ENCODE assay signal across 23 mouse cellular contexts in the genomic region with DNA sequence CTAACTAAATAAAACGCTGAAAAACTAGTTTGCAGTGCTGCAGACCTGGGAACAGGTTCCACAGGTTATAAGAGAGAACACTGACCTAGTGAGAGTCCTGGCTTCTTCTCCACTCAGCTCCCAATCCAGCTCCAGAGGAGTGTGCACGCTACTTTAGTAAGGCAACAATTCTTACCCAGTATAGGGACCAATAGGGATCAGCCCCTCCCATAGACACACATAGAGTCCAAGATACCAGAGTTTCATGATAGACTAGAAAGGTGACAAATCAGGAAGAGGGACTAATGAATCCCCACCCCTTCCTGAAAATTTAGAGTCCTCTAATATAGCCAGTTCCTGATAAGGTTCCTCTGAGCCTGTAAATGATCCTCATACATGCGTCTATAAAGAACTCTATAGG. TPM values are rescaled to one million over a fixed set of nuclear protein-coding genes. Genes with fewer than 3 reads are reported as not detected.
A peak's percentile ranks its signal among the peaks of the same experiment; 100 is the strongest.
DNase-seq lines count a peak whose midpoint lies in the region; ATAC-seq and TF ChIP-seq lines count a peak whose summit lies in the region.
"Had no signal": no experiment of that assay in that cellular context is flagged by ENCODE, and none has a peak within 500 bp of the region (broad histone marks: within the 10 kb centered on the region; RNA-seq: fewer than 3 reads in every experiment).

No protein-coding gene starts in this region.

- H3K4me3 ChIP-seq in kidney, adult 2 months (ENCODE audit: insufficient read depth, low read depth, low read length): no peak overlapping the region
- H3K4me3 ChIP-seq in kidney, embryonic 15.5 days (replicated peaks): no peak overlapping the region
- no peak overlapping the region for H3K4me3 ChIP-seq in forebrain, embryonic 13.5 days
- H3K4me3 ChIP-seq: forebrain, embryonic 15.5 days; gastrocnemius, adult 2 months; layer of hippocampus, adult 2 months; midbrain, embryonic 13.5 days; myocyte had no signal

- no peak for TF ChIP-seq CTCF in kidney, adult 2 months (conservative IDR thresholded peaks at IDR 0.05; ENCODE audit: insufficient read depth, insufficient read length, low read depth, low read length)

- no peaks in the 10 kb centered on the region for H3K27me3 ChIP-seq in kidney, adult 2 months (replicated peaks; ENCODE audit: control insufficient read depth, insufficient read depth, low read length)
- H3K27me3 ChIP-seq in kidney, embryonic 15.5 days: no peaks in the 10 kb centered on the region
- no peaks in the 10 kb centered on the region for H3K27me3 ChIP-seq in forebrain, embryonic 13.5 days
- H3K27me3 ChIP-seq: forebrain, embryonic 15.5 days; midbrain, embryonic 13.5 days had no signal

- no peaks in the 10 kb centered on the region for H3K9me3 ChIP-seq in kidney, embryonic 15.5 days (replicated peaks)
- no peaks in the 10 kb centered on the region for H3K9me3 ChIP-seq in forebrain, embryonic 13.5 days (replicated peaks)
- H3K9me3 ChIP-seq: forebrain, embryonic 15.5 days; midbrain, embryonic 13.5 days had no signal

- no peak for ATAC-seq in kidney, embryonic 15.5 days (replicated peaks; ENCODE audit: low FRiP score)
- ATAC-seq in forebrain, embryonic 13.5 days: no peak
- ATAC-seq: forebrain, embryonic 15.5 days; midbrain, embryonic 13.5 days had no signal

- no peaks in the 10 kb centered on the region for H3K36me3 ChIP-seq in kidney, adult 2 months (ENCODE audit: control insufficient read depth, insufficient read depth, low read length)
- no peaks in the 10 kb centered on the region for H3K36me3 ChIP-seq in kidney, embryonic 15.5 days
- no peaks in the 10 kb centered on the region for H3K36me3 ChIP-seq in forebrain, embryonic 13.5 days (ENCODE audit: poor library complexity, severe bottlenecking)
- H3K36me3 ChIP-seq: forebrain, embryonic 15.5 days; midbrain, embryonic 13.5 days had no signal

- DNase-seq in kidney, adult 2 months: peak; percentile 42
- peak; percentile 22 for DNase-seq in urinary bladder, postnatal 14 days (ENCODE audit: low spot score)
- DNase-seq in urinary bladder, postnatal 25 days (ENCODE audit: low spot score): no peak
- DNase-seq in kidney, postnatal 36 days: peak; percentile 18 to 72
- DNase-seq in gastrocnemius, postnatal 25 days: no peak
- DNase-seq in adrenal gland, adult 8-10 months: no peak
- DNase-seq: adrenal gland, adult 2 months; cerebellum, adult 2 months; gastrocnemius, adult 2 months; heart, postnatal 14 days; thymus, postnatal 4 days had no signal

- H3K9ac ChIP-seq in kidney, embryonic 15.5 days: no peak overlapping the region
- H3K9ac ChIP-seq in forebrain, embryonic 13.5 days: no peak overlapping the region
- H3K9ac ChIP-seq: forebrain, embryonic 15.5 days; hindbrain, embryonic 14.5 days; midbrain, embryonic 13.5 days had no signal

- H3K4me1 ChIP-seq in kidney, adult 2 months (ENCODE audit: control insufficient read depth, insufficient read depth, low read length): peaks cover 22% of the 10 kb centered on the region; the same call in 1 of the 2 replicates
- no peaks in the 10 kb centered on the region for H3K4me1 ChIP-seq in kidney, embryonic 15.5 days
- H3K4me1 ChIP-seq in forebrain, embryonic 13.5 days: no peaks in the 10 kb centered on the region
- H3K4me1 ChIP-seq: forebrain, embryonic 15.5 days; midbrain, embryonic 13.5 days had no signal

- H3K4me2 ChIP-seq in kidney, embryonic 15.5 days: no peak overlapping the region
- H3K4me2 ChIP-seq in forebrain, embryonic 13.5 days: no peak overlapping the region
- H3K4me2 ChIP-seq: forebrain, embryonic 15.5 days; hindbrain, embryonic 14.5 days; midbrain, embryonic 13.5 days had no signal

- peak overlapping the region; percentile 16; the same call in 1 of the 2 replicates for H3K27ac ChIP-seq in kidney, adult 2 months (ENCODE audit: insufficient read depth, low read depth, low read length)
- H3K27ac ChIP-seq in kidney, embryonic 15.5 days: no peak overlapping the region
- H3K27ac ChIP-seq in forebrain, embryonic 13.5 days: no peak overlapping the region
- H3K27ac ChIP-seq: forebrain, embryonic 15.5 days; gastrocnemius, adult 2 months; hindbrain, embryonic 14.5 days; layer of hippocampus, adult 2 months; macrophage; midbrain, embryonic 13.5 days had no signal

- no peak for TF ChIP-seq POLR2A in kidney, adult 2 months (IDR thresholded peaks at IDR 0.05; ENCODE audit: low read depth, low read length)

- WGBS in kidney, adult 2 months: 41% methylated on average over 3 of the region's 3 CpGs
- WGBS in kidney, embryonic 15.5 days: 60% methylated on average over 3 of the region's 3 CpGs
- 65% methylated on average over 3 of the region's 3 CpGs for WGBS in forebrain, embryonic 13.5 days

RNA-seq across cellular contexts. Expression of a gene that starts 8.6 kb away (rescaled TPM):
- 583 and 726 TPM in 2 replicates for polyA plus RNA-seq in kidney, adult 2 months (2012; rRNA removed)
- polyA plus RNA-seq in kidney, embryonic 15.5 days (2015; fragmentation: Nextera tagmentation; extraction: Ambion mirVana): 41.3 and 45.0 TPM in 2 replicates
- total RNA-seq in gastrocnemius, postnatal 25 days (2021): not detected
- 1 to 10 TPM in 2 of 4 experiments, not detected in 2; 6.1 to 7.5 TPM for total RNA-seq in adrenal gland, adult 8-10 months (2022)
- polyA plus RNA-seq in forebrain, embryonic 13.5 days (2015; fragmentation: Nextera tagmentation; extraction: Ambion mirVana): not detected in 2 replicates
- total RNA-seq: gastrocnemius, adult 2 months; heart, postnatal 14 days; layer of hippocampus, adult 2 months; left cerebral cortex, adult 8-10 months had no signal
- polyA plus RNA-seq: adrenal gland, adult 2 months; cerebellum, adult 2 months; forebrain, embryonic 15.5 days; hindbrain, embryonic 14.5 days; macrophage; midbrain, embryonic 13.5 days; small intestine, adult 2 months had no signal

RNA-seq across cellular contexts. Expression of a gene that starts 19.6 kb away (rescaled TPM):
- not detected in 2 replicates for polyA plus RNA-seq in kidney, adult 2 months (2012; rRNA removed)
- polyA plus RNA-seq in kidney, embryonic 15.5 days (2015; fragmentation: Nextera tagmentation; extraction: Ambion mirVana): not detected in 2 replicates
- not detected for total RNA-seq in gastrocnemius, postnatal 25 days (2021)
- not detected for total RNA-seq in adrenal gland, adult 8-10 months (2022)
- polyA plus RNA-seq in forebrain, embryonic 13.5 days (2015; fragmentation: Nextera tagmentation; extraction: Ambion mirVana): not detected in 2 replicates
- total RNA-seq: adrenal gland, adult 2 months; gastrocnemius, adult 2 months; heart, postnatal 14 days; layer of hippocampus, adult 2 months; left cerebral cortex, adult 8-10 months had no signal
- polyA plus RNA-seq: adrenal gland, adult 2 months; C2C12; cerebellum, adult 2 months; forebrain, embryonic 15.5 days; hindbrain, embryonic 14.5 days; limb, embryonic 14.5 days; macrophage; midbrain, embryonic 13.5 days; myocyte; small intestine, adult 2 months had no signal

RNA-seq across cellular contexts. Expression of a gene that starts 21.0 kb away (rescaled TPM):
- polyA plus RNA-seq in kidney, adult 2 months (2012; rRNA removed): not detected in 2 replicates
- polyA plus RNA-seq in kidney, embryonic 15.5 days (2015; fragmentation: Nextera tagmentation; extraction: Ambion mirVana): not detected in 2 replicates
- not detected for total RNA-seq in gastrocnemius, postnatal 25 days (2021)
- total RNA-seq in adrenal gland, adult 8-10 months (2022): not detected
- polyA plus RNA-seq in forebrain, embryonic 13.5 days (2015; fragmentation: Nextera tagmentation; extraction: Ambion mirVana): 1.1 and 1.2 TPM in 2 replicates
- total RNA-seq: adrenal gland, adult 2 months; gastrocnemius, adult 2 months; heart, postnatal 14 days; layer of hippocampus, adult 2 months had no signal
- polyA plus RNA-seq: adrenal gland, adult 2 months; macrophage; myocyte; small intestine, adult 2 months had no signal

RNA-seq across cellular contexts. Expression of a gene that starts 31.5 kb away (rescaled TPM):
- 0.03 TPM in 1 of 2 replicates, not detected in the other for polyA plus RNA-seq in kidney, adult 2 months (2012; rRNA removed)
- 1.3 and 1.9 TPM in 2 replicates for polyA plus RNA-seq in kidney, embryonic 15.5 days (2015; fragmentation: Nextera tagmentation; extraction: Ambion mirVana)
- under 1 TPM in 1 of 2 experiments, not detected in 1; 0.13 TPM for total RNA-seq in gastrocnemius, postnatal 25 days (2021)
- total RNA-seq in adrenal gland, adult 8-10 months (2022): not detected
- polyA plus RNA-seq in forebrain, embryonic 13.5 days (2015; fragmentation: Nextera tagmentation; extraction: Ambion mirVana): 6.1 and 6.3 TPM in 2 replicates
- total RNA-seq: adrenal gland, adult 2 months; gastrocnemius, adult 2 months; heart, postnatal 14 days; left cerebral cortex, adult 8-10 months had no signal
- polyA plus RNA-seq: adrenal gland, adult 2 months; macrophage; small intestine, adult 2 months had no signal

RNA-seq across cellular contexts. Expression of a gene that starts 32.4 kb away (rescaled TPM):
- polyA plus RNA-seq in kidney, adult 2 months (2012; rRNA removed): not detected in 2 replicates
- not detected in 2 replicates for polyA plus RNA-seq in kidney, embryonic 15.5 days (2015; fragmentation: Nextera tagmentation; extraction: Ambion mirVana)
- total RNA-seq in gastrocnemius, postnatal 25 days (2021): not detected
- not detected for total RNA-seq in adrenal gland, adult 8-10 months (2022)
- polyA plus RNA-seq in forebrain, embryonic 13.5 days (2015; fragmentation: Nextera tagmentation; extraction: Ambion mirVana): not detected in 2 replicates
- total RNA-seq: adrenal gland, adult 2 months; gastrocnemius, adult 2 months; heart, postnatal 14 days; layer of hippocampus, adult 2 months; left cerebral cortex, adult 8-10 months had no signal
- polyA plus RNA-seq: adrenal gland, adult 2 months; C2C12; cerebellum, adult 2 months; forebrain, embryonic 15.5 days; hindbrain, embryonic 14.5 days; limb, embryonic 14.5 days; macrophage; midbrain, embryonic 13.5 days; myocyte; small intestine, adult 2 months had no signal

Comparison
In these comparisons a context has a peak if more than half of its experiments do, and no peak if none do; other contexts are left out.
1. DNase-seq: peak in kidney, adult 2 months (single experiment), urinary bladder, postnatal 14 days (single experiment) and kidney, postnatal 36 days (2 of 2); none in urinary bladder, postnatal 25 days (single experiment), gastrocnemius, postnatal 25 days (single experiment) and adrenal gland, adult 8-10 months (single experiment).
2. RNA of a gene that starts 8.6 kb away (polyA plus RNA-seq): 583 to 726 TPM in kidney, adult 2 months and 41.3 to 45.0 TPM in kidney, embryonic 15.5 days; not detected in forebrain, embryonic 13.5 days; every median in the first group is over 10 times any median in the second.